Mouse (Mus musculus): ENCODE data around the gene Eif4ebp2. TPM values are rescaled to one million over a fixed set of nuclear protein-coding genes. Genes with fewer than 3 reads are reported as not detected.

The Eif4ebp2 gene
- polyA plus RNA-seq, 2 experiments: 42.7 to 55.4 TPM

DNA sequence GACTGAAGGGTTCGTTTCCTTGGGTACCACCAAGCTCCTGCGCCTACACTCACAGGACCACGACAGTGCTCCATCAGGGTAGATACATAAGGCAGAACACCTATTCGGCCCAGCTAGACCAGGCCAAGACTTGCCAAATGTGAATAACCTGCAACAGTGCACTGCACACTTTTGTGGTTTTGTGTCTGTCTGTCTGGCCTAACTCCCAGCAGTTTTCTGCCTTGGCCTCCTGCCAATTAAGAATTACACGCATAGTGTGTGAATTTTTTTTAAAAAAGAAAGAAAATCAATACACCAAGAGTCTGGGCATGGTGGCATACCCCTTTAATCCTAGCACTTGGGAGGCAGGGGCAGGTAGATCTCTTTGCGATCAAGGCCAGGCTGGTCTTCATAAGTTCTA, 24.5 kb downstream of the Eif4ebp2 start:
- H3K4me2 ChIP-seq (replicated peaks; ENCODE audit: low read depth, low read length, severe bottlenecking): no peak overlapping the region
- no peak overlapping the region for H3K27ac ChIP-seq (replicated peaks; ENCODE audit: low read depth, low read length)
- no peak overlapping the region for H3K4me3 ChIP-seq (replicated peaks; ENCODE audit: low read length)
- H3K9me3 ChIP-seq (ENCODE audit: control insufficient read depth, low read length): no peaks in the 10 kb centered on the region
- TF ChIP-seq POLR2A (IDR thresholded peaks at IDR 0.05; ENCODE audit: borderline replicate concordance, extremely low read depth, insufficient read depth, insufficient read length): no peak
- peaks cover 5% of the 10 kb centered on the region; the same call in 1 of the 2 replicates for H3K4me1 ChIP-seq (ENCODE audit: control insufficient read depth, insufficient read depth, low read length)
- WGBS: 89% methylated on average over 6 of the region's 6 CpGs
- DNase-seq (ENCODE audit: low spot score): no peak
- no peak for ATAC-seq (ENCODE audit: low FRiP score, low read depth)
- H3K27me3 ChIP-seq (ENCODE audit: control insufficient read depth, insufficient read depth, low read length): no peaks in the 10 kb centered on the region
- peaks cover 32% of the 10 kb centered on the region for H3K36me3 ChIP-seq (ENCODE audit: control insufficient read depth, insufficient read depth, low read length)
- H3K9ac ChIP-seq (ENCODE audit: low read depth, low read length, severe bottlenecking): no peak overlapping the region

DNA sequence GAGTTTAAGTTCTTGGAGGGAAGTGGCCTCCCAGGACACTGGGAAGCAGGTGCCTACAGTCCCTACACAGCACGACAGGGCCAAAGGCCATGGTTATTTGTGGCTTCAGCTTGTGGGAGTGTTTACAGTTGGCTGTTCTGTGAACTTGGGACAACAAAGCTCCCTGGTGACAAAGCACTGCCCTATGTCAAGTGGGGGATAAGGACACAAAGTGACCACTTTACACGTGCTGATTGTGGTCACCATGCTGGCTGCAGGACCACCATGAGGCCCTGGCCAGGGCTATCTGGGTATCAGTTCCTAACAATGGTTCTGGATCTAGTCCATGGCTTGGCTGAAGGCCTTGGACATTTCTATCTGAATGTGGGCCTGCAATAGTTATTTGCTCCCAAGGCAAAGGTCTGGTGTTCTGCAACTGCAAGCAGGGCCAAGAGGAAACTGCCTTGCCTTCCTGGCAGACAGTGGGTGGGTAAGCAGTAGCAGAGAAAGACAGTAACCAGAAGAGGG, 26.2 kb downstream of the Eif4ebp2 start:
- H3K27ac ChIP-seq (replicated peaks; ENCODE audit: low read depth, low read length): no peak overlapping the region
- no peaks in the 10 kb centered on the region for H3K9me3 ChIP-seq (ENCODE audit: control insufficient read depth, low read length)
- peaks cover 5% of the 10 kb centered on the region; the same call in 1 of the 2 replicates for H3K4me1 ChIP-seq (ENCODE audit: control insufficient read depth, insufficient read depth, low read length)
- DNase-seq (ENCODE audit: low spot score) (no peak), ATAC-seq (ENCODE audit: low FRiP score, low read depth) (no peak)
- peaks cover 23% of the 10 kb centered on the region for H3K36me3 ChIP-seq (ENCODE audit: control insufficient read depth, insufficient read depth, low read length)
- H3K9ac ChIP-seq (ENCODE audit: low read depth, low read length, severe bottlenecking): no peak overlapping the region
- no peak overlapping the region for H3K4me3 ChIP-seq (replicated peaks; ENCODE audit: low read length)
- H3K27me3 ChIP-seq (ENCODE audit: control insufficient read depth, insufficient read depth, low read length): no peaks in the 10 kb centered on the region
- H3K4me2 ChIP-seq (replicated peaks; ENCODE audit: low read depth, low read length, severe bottlenecking): no peak overlapping the region
- WGBS: 45% methylated on average over 2 of the region's 2 CpGs
- no peak for TF ChIP-seq POLR2A (IDR thresholded peaks at IDR 0.05; ENCODE audit: borderline replicate concordance, extremely low read depth, insufficient read depth, insufficient read length)

DNA sequence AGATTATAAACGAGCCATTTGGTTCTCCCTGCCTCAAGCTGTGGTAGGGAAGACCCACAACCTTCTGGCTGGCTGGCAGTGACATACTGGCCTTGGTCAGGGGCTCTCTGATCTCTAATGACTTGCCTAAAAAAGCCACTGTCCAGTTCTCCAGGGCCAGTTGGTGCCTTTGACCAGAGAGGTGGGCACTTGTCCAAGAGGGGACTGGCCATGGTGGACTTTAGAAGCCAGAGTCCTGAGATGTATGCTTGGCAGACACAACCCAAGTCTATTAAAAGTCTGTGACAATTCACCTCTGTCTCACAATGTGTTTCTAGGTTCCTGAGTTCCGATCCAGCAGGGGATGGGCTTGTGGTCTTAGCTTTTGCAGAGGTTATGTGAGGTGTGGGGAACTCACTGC, 27.4 kb downstream of the Eif4ebp2 start:
- Histone ChIP-seq H3K4me3 (replicated peaks; ENCODE audit: low read length) (no peak overlapping the region), H3K27ac (replicated peaks; ENCODE audit: low read depth, low read length) (no peak overlapping the region), H3K9ac (ENCODE audit: low read depth, low read length, severe bottlenecking) (no peak overlapping the region), H3K36me3 (ENCODE audit: control insufficient read depth, insufficient read depth, low read length) (peaks cover 11% of the 10 kb centered on the region), H3K4me2 (replicated peaks; ENCODE audit: low read depth, low read length, severe bottlenecking) (no peak overlapping the region), H3K27me3 (ENCODE audit: control insufficient read depth, insufficient read depth, low read length) (peaks cover 4% of the 10 kb centered on the region; the same call in 1 of the 2 replicates), H3K4me1 (ENCODE audit: control insufficient read depth, insufficient read depth, low read length) (peaks cover 5% of the 10 kb centered on the region; the same call in 1 of the 2 replicates), H3K9me3 (ENCODE audit: control insufficient read depth, low read length) (no peaks in the 10 kb centered on the region)
- ATAC-seq (ENCODE audit: low FRiP score, low read depth): no peak
- TF ChIP-seq POLR2A (IDR thresholded peaks at IDR 0.05; ENCODE audit: borderline replicate concordance, extremely low read depth, insufficient read depth, insufficient read length): no peak
- no peak for DNase-seq (ENCODE audit: low spot score)
- 53% methylated on average over 2 of the region's 2 CpGs for WGBS

DNA sequence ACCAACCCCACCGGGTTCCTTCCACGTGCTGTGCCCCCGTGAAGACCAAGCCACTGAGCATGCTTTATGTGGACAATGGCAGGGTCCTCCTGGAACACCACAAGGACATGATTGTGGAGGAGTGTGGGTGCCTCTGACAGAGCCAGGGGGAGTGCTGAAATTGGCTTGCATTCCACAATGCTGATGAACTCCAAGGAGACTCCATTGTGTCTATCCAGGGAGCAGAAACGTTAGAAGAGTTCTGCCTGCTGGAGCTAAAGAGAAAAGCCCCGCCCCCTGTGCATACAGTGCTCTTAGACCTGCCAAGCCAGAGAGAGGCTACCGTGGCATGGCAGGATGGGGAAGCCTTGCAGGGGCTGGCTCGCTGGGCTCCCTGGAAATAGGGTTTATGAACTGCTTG, 28.0 kb downstream of the Eif4ebp2 start:
- no peak overlapping the region for H3K4me2 ChIP-seq (replicated peaks; ENCODE audit: low read depth, low read length, severe bottlenecking)
- ATAC-seq (ENCODE audit: low FRiP score, low read depth) (peak; percentile 24; the same call in 1 of the 2 replicates), DNase-seq (ENCODE audit: low spot score) (peak; percentile 40)
- no peaks in the 10 kb centered on the region for H3K9me3 ChIP-seq (ENCODE audit: control insufficient read depth, low read length)
- peaks cover 6% of the 10 kb centered on the region; the same call in 1 of the 2 replicates for H3K36me3 ChIP-seq (ENCODE audit: control insufficient read depth, insufficient read depth, low read length)
- peaks cover 10% of the 10 kb centered on the region for H3K27me3 ChIP-seq (ENCODE audit: control insufficient read depth, insufficient read depth, low read length)
- H3K27ac ChIP-seq (replicated peaks; ENCODE audit: low read depth, low read length): no peak overlapping the region
- no peak overlapping the region for H3K4me3 ChIP-seq (replicated peaks; ENCODE audit: low read length)
- TF ChIP-seq POLR2A (IDR thresholded peaks at IDR 0.05; ENCODE audit: borderline replicate concordance, extremely low read depth, insufficient read depth, insufficient read length): no peak
- H3K9ac ChIP-seq (ENCODE audit: low read depth, low read length, severe bottlenecking): no peak overlapping the region
- WGBS: 35% methylated on average over 7 of the region's 7 CpGs
- peaks cover 5% of the 10 kb centered on the region; the same call in 1 of the 2 replicates for H3K4me1 ChIP-seq (ENCODE audit: control insufficient read depth, insufficient read depth, low read length)

DNA sequence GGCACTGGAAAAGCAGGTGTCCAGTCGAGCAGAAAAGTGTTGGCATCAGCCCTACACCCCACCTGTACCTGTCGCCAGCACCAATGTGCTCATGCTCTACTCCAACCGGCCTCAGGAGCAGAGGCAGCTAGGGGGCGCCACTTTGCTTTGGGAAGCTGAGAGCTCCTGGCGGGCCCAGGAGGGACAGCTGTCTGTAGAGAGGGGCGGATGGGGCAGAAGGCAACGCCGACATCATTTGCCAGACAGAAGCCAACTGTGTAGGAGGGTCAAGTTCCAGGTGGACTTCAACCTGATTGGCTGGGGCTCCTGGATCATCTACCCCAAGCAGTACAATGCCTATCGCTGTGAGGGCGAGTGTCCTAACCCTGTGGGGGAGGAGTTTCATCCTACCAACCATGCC, 29.2 kb downstream of the Eif4ebp2 start:
- no peak for ATAC-seq (ENCODE audit: low FRiP score, low read depth)
- no peak overlapping the region for H3K4me3 ChIP-seq (replicated peaks; ENCODE audit: low read length)
- DNase-seq (ENCODE audit: low spot score): no peak
- H3K36me3 ChIP-seq (ENCODE audit: control insufficient read depth, insufficient read depth, low read length): no peaks in the 10 kb centered on the region
- no peak overlapping the region for H3K4me2 ChIP-seq (replicated peaks; ENCODE audit: low read depth, low read length, severe bottlenecking)
- no peaks in the 10 kb centered on the region for H3K9me3 ChIP-seq (ENCODE audit: control insufficient read depth, low read length)
- peaks cover 22% of the 10 kb centered on the region for H3K27me3 ChIP-seq (ENCODE audit: control insufficient read depth, insufficient read depth, low read length)
- no peak overlapping the region for H3K27ac ChIP-seq (replicated peaks; ENCODE audit: low read depth, low read length)
- WGBS: 65% methylated on average over 10 of the region's 10 CpGs
- peaks cover 9% of the 10 kb centered on the region; the same call in 1 of the 2 replicates for H3K4me1 ChIP-seq (ENCODE audit: control insufficient read depth, insufficient read depth, low read length)
- no peak for TF ChIP-seq POLR2A (IDR thresholded peaks at IDR 0.05; ENCODE audit: borderline replicate concordance, extremely low read depth, insufficient read depth, insufficient read length)
- no peak overlapping the region for H3K9ac ChIP-seq (ENCODE audit: low read depth, low read length, severe bottlenecking)
